Mouse (Mus musculus) adrenal gland, postnatal 36 days (tissue): ENCODE results near the gene Ubxn2a. TPM values are rescaled to one million over a fixed set of nuclear protein-coding genes. Genes with fewer than 3 reads are reported as not detected.

ENCODE experiments used
- total RNA-seq, 2 experiments: library from RNA; stranded (reverse); gene quantifications; 2 replicates each; pipeline ENCODE4 v1.2.3; 2021

Ubxn2a gene
- total RNA-seq, 2 experiments from 2014 or later: 41.3 to 43.3 TPM

Other genes starting within 250 kb of the Ubxn2a start
- under 1 TPM; 0.20 to 0.30 TPM for gene Fam228a, start 169.3 kb downstream of the Ubxn2a start, total RNA-seq
- 1 to 10 TPM in 1 of 2 experiments, under 1 TPM in 1; 0.73 to 1.8 TPM for gene Pfn4, start 138.7 kb downstream of the Ubxn2a start, total RNA-seq
- 1 to 10 TPM; 3.6 to 4.9 TPM for gene Fam228b, start 138.4 kb downstream of the Ubxn2a start, total RNA-seq
- gene Sf3b6, start 90.2 kb downstream of the Ubxn2a start, total RNA-seq: 100 to 1,000 TPM; 104 to 110 TPM
- 1 to 10 TPM; 4.2 to 5.4 TPM for gene Fkbp1b, start 66.1 kb downstream of the Ubxn2a start, total RNA-seq
- gene Wdcp, start 64.4 kb downstream of the Ubxn2a start, total RNA-seq: 1 to 10 TPM; 7.3 to 8.4 TPM
- gene Mfsd2b, start 33.3 kb downstream of the Ubxn2a start, total RNA-seq: under 1 TPM; 0.30 to 0.60 TPM
- 10 to 100 TPM; 26.4 to 30.6 TPM for gene Atad2b, start 9.6 kb upstream of the Ubxn2a start, total RNA-seq